Mouse (Mus musculus): Measurements from ENCODE around the gene Pigf. TPM values are rescaled to one million over a fixed set of nuclear protein-coding genes. Genes with fewer than 3 reads are reported as not detected.

Pigf gene
- polyA plus RNA-seq, 1 experiment from 2014 or later, result 43.8 TPM

- Histone ChIP-seq H3K9me3 (ENCODE audit: control insufficient read depth, low read length) (no peaks in the 10 kb centered on the region), H3K27me3 (replicated peaks; ENCODE audit: control insufficient read depth, insufficient read depth, low read length) (no peaks in the 10 kb centered on the region), H3K4me1 (replicated peaks; ENCODE audit: control insufficient read depth, insufficient read depth, low read length) (peaks cover 2% of the 10 kb centered on the region; the same call in 1 of the 2 replicates), H3K4me3 (ENCODE audit: low read depth, low read length) (no peak overlapping the region), H3K27ac (ENCODE audit: low read depth) (no peak overlapping the region), H3K36me3 (ENCODE audit: control insufficient read depth, insufficient read depth, low read length) (peaks cover 25% of the 10 kb centered on the region), H3K9ac (ENCODE audit: low read length) (no peak overlapping the region), H3K4me2 (ENCODE audit: low read length) (no peak overlapping the region)
- WGBS, result 100% methylated on average over 2 of the region's 2 CpGs
- no peak for ATAC-seq (replicated peaks; ENCODE audit: low FRiP score, low TSS enrichment, low read depth)
- DNase-seq (ENCODE audit: low spot score), result no peak
These were observed 43.5 kb downstream of the Pigf start for GRCm38 (mm10) chr17:86981701-86982100.

GRCm38 (mm10) chr17:86981205-86981604, 44.0 kb downstream of the Pigf start:
- ATAC-seq (replicated peaks; ENCODE audit: low FRiP score, low TSS enrichment, low read depth) (no peak), DNase-seq (ENCODE audit: low spot score) (no peak)
- WGBS, result 100% methylated on average over 1 of the region's 1 CpGs
- H3K9ac ChIP-seq (ENCODE audit: low read length), result no peak overlapping the region
- no peak overlapping the region for H3K4me3 ChIP-seq (ENCODE audit: low read depth, low read length)
- H3K9me3 ChIP-seq (ENCODE audit: control insufficient read depth, low read length), result no peaks in the 10 kb centered on the region
- H3K27ac ChIP-seq (ENCODE audit: low read depth), result no peak overlapping the region
- H3K36me3 ChIP-seq (ENCODE audit: control insufficient read depth, insufficient read depth, low read length), result peaks cover 25% of the 10 kb centered on the region
- no peaks in the 10 kb centered on the region for H3K27me3 ChIP-seq (replicated peaks; ENCODE audit: control insufficient read depth, insufficient read depth, low read length)
- H3K4me2 ChIP-seq (ENCODE audit: low read length), result no peak overlapping the region
- 0 out of 2 replicates have a peak, but pooled peaks cover 2% of the 10 kb centered on the region for H3K4me1 ChIP-seq (replicated peaks; ENCODE audit: control insufficient read depth, insufficient read depth, low read length)

- WGBS, result 87% methylated on average over 6 of the region's 6 CpGs
- H3K36me3 ChIP-seq (ENCODE audit: control insufficient read depth, insufficient read depth, low read length), result peaks cover 38% of the 10 kb centered on the region
- H3K27ac ChIP-seq (ENCODE audit: low read depth), result no peak overlapping the region
- H3K4me3 ChIP-seq (ENCODE audit: low read depth, low read length), result no peak overlapping the region
- no peak for ATAC-seq (replicated peaks; ENCODE audit: low FRiP score, low TSS enrichment, low read depth)
- H3K27me3 ChIP-seq (replicated peaks; ENCODE audit: control insufficient read depth, insufficient read depth, low read length), result no peaks in the 10 kb centered on the region
- no peak for DNase-seq (ENCODE audit: low spot score)
- H3K9me3 ChIP-seq (ENCODE audit: control insufficient read depth, low read length), result no peaks in the 10 kb centered on the region
- 0 out of 2 replicates have a peak, but pooled peaks cover 2% of the 10 kb centered on the region for H3K4me1 ChIP-seq (replicated peaks; ENCODE audit: control insufficient read depth, insufficient read depth, low read length)
- no peak overlapping the region for H3K9ac ChIP-seq (ENCODE audit: low read length)
- no peak overlapping the region for H3K4me2 ChIP-seq (ENCODE audit: low read length)
These were observed 46.7 kb downstream of the Pigf start for GRCm38 (mm10) chr17:86978496-86978895.

GRCm38 (mm10) chr17:86976387-86976786, 48.8 kb downstream of the Pigf start:
- no peak overlapping the region for H3K9ac ChIP-seq (ENCODE audit: low read length)
- no peak for DNase-seq (ENCODE audit: low spot score)
- H3K36me3 ChIP-seq (ENCODE audit: control insufficient read depth, insufficient read depth, low read length), result peaks cover 42% of the 10 kb centered on the region
- no peaks in the 10 kb centered on the region for H3K4me1 ChIP-seq (replicated peaks; ENCODE audit: control insufficient read depth, insufficient read depth, low read length)
- no peaks in the 10 kb centered on the region for H3K27me3 ChIP-seq (replicated peaks; ENCODE audit: control insufficient read depth, insufficient read depth, low read length)
- H3K27ac ChIP-seq (ENCODE audit: low read depth), result no peak overlapping the region
- H3K4me2 ChIP-seq (ENCODE audit: low read length), result no peak overlapping the region
- 77% methylated on average over 10 of the region's 10 CpGs for WGBS
- no peak for ATAC-seq (replicated peaks; ENCODE audit: low FRiP score, low TSS enrichment, low read depth)
- no peak overlapping the region for H3K4me3 ChIP-seq (ENCODE audit: low read depth, low read length)
- H3K9me3 ChIP-seq (ENCODE audit: control insufficient read depth, low read length), result no peaks in the 10 kb centered on the region

GRCm38 (mm10) chr17:86973097-86973496, 52.1 kb downstream of the Pigf start:
- Histone ChIP-seq H3K4me1 (replicated peaks; ENCODE audit: control insufficient read depth, insufficient read depth, low read length) (no peaks in the 10 kb centered on the region), H3K27ac (ENCODE audit: low read depth) (no peak overlapping the region), H3K36me3 (ENCODE audit: control insufficient read depth, insufficient read depth, low read length) (peaks cover 51% of the 10 kb centered on the region), H3K9ac (ENCODE audit: low read length) (no peak overlapping the region), H3K27me3 (replicated peaks; ENCODE audit: control insufficient read depth, insufficient read depth, low read length) (no peaks in the 10 kb centered on the region), H3K9me3 (ENCODE audit: control insufficient read depth, low read length) (no peaks in the 10 kb centered on the region), H3K4me3 (ENCODE audit: low read depth, low read length) (no peak overlapping the region), H3K4me2 (ENCODE audit: low read length) (no peak overlapping the region)
- 91% methylated on average over 2 of the region's 2 CpGs for WGBS
- ATAC-seq (replicated peaks; ENCODE audit: low FRiP score, low TSS enrichment, low read depth), result no peak
- DNase-seq (ENCODE audit: low spot score), result no peak

GRCm38 (mm10) chr17:86971860-86972259, 53.3 kb downstream of the Pigf start:
- Histone ChIP-seq H3K27ac (ENCODE audit: low read depth) (no peak overlapping the region), H3K4me1 (replicated peaks; ENCODE audit: control insufficient read depth, insufficient read depth, low read length) (no peaks in the 10 kb centered on the region), H3K36me3 (ENCODE audit: control insufficient read depth, insufficient read depth, low read length) (peaks cover 51% of the 10 kb centered on the region), H3K9ac (ENCODE audit: low read length) (no peak overlapping the region), H3K4me2 (ENCODE audit: low read length) (no peak overlapping the region), H3K9me3 (ENCODE audit: control insufficient read depth, low read length) (no peaks in the 10 kb centered on the region), H3K4me3 (ENCODE audit: low read depth, low read length) (no peak overlapping the region), H3K27me3 (replicated peaks; ENCODE audit: control insufficient read depth, insufficient read depth, low read length) (no peaks in the 10 kb centered on the region)
- WGBS, result 90% methylated on average over 7 of the region's 7 CpGs
- no peak for ATAC-seq (replicated peaks; ENCODE audit: low FRiP score, low TSS enrichment, low read depth)
- no peak for DNase-seq (ENCODE audit: low spot score)

GRCm38 (mm10) chr17:86971036-86971435, 54.2 kb downstream of the Pigf start:
- ATAC-seq (replicated peaks; ENCODE audit: low FRiP score, low TSS enrichment, low read depth) (no peak), DNase-seq (ENCODE audit: low spot score) (no peak)
- no peaks in the 10 kb centered on the region for H3K27me3 ChIP-seq (replicated peaks; ENCODE audit: control insufficient read depth, insufficient read depth, low read length)
- H3K9ac ChIP-seq (ENCODE audit: low read length), result no peak overlapping the region
- H3K4me2 ChIP-seq (ENCODE audit: low read length), result no peak overlapping the region
- no peaks in the 10 kb centered on the region for H3K4me1 ChIP-seq (replicated peaks; ENCODE audit: control insufficient read depth, insufficient read depth, low read length)
- no peak overlapping the region for H3K27ac ChIP-seq (ENCODE audit: low read depth)
- WGBS, result 89% methylated on average over 5 of the region's 5 CpGs
- H3K36me3 ChIP-seq (ENCODE audit: control insufficient read depth, insufficient read depth, low read length), result peaks cover 51% of the 10 kb centered on the region
- no peaks in the 10 kb centered on the region for H3K9me3 ChIP-seq (ENCODE audit: control insufficient read depth, low read length)
- H3K4me3 ChIP-seq (ENCODE audit: low read depth, low read length), result no peak overlapping the region

GRCm38 (mm10) chr17:86970026-86970750, 55.0 kb downstream of the Pigf start:
- Histone ChIP-seq H3K4me2 (ENCODE audit: low read length) (no peak overlapping the region), H3K27me3 (replicated peaks; ENCODE audit: control insufficient read depth, insufficient read depth, low read length) (no peaks in the 10 kb centered on the region), H3K27ac (ENCODE audit: low read depth) (no peak overlapping the region), H3K9ac (ENCODE audit: low read length) (no peak overlapping the region), H3K36me3 (ENCODE audit: control insufficient read depth, insufficient read depth, low read length) (peaks cover 48% of the 10 kb centered on the region), H3K4me3 (ENCODE audit: low read depth, low read length) (no peak overlapping the region), H3K4me1 (replicated peaks; ENCODE audit: control insufficient read depth, insufficient read depth, low read length) (peaks cover under 1% of the 10 kb centered on the region; the same call in 1 of the 2 replicates), H3K9me3 (ENCODE audit: control insufficient read depth, low read length) (no peaks in the 10 kb centered on the region)
- 90% methylated on average over 14 of the region's 15 CpGs for whole genome bisulfite sequencing
- DNase-seq (ENCODE audit: low spot score) (no peak), ATAC-seq (replicated peaks; ENCODE audit: low FRiP score, low TSS enrichment, low read depth) (no peak)

- Histone ChIP-seq H3K9ac (ENCODE audit: low read length) (no peak overlapping the region), H3K27me3 (replicated peaks; ENCODE audit: control insufficient read depth, insufficient read depth, low read length) (no peaks in the 10 kb centered on the region), H3K4me2 (ENCODE audit: low read length) (no peak overlapping the region), H3K9me3 (ENCODE audit: control insufficient read depth, low read length) (no peaks in the 10 kb centered on the region), H3K4me3 (ENCODE audit: low read depth, low read length) (no peak overlapping the region), H3K27ac (ENCODE audit: low read depth) (no peak overlapping the region), H3K4me1 (replicated peaks; ENCODE audit: control insufficient read depth, insufficient read depth, low read length) (peaks cover 6% of the 10 kb centered on the region), H3K36me3 (ENCODE audit: control insufficient read depth, insufficient read depth, low read length) (peaks cover 42% of the 10 kb centered on the region)
- 71% methylated on average over 5 of the region's 5 CpGs for WGBS
- DNase-seq (ENCODE audit: low spot score), result no peak
- no peak for ATAC-seq (replicated peaks; ENCODE audit: low FRiP score, low TSS enrichment, low read depth)
These were observed 55.6 kb downstream of the Pigf start for GRCm38 (mm10) chr17:86969582-86969981.

Measured in intestine, embryonic 14.5 days (tissue).